25 mouse cellular contexts compared by ENCODE assay signal in the genomic region with DNA sequence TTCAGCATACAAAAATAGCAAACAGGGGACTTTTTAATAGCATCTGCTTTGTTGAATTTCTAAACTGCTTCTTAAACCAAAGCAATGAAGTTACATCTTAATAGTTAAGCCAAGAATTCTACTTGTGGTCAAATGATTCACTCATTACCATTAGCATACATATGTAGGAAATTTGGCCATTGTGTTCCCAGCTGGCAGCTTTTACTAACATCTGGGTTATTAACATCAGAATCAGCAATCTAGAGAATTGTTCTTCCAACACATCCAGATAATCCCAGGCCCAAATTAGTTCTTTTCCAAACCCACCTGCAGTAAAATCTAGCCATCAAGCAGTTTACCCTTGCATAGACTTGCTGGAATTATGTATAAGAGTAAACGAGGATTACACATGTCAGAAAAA.
DNase-seq lines count a peak whose midpoint lies in the region; ATAC-seq and TF ChIP-seq lines count a peak whose summit lies in the region.
"Had no signal": no experiment of that assay in that cellular context is flagged by ENCODE, and none has a peak within 500 bp of the region (broad histone marks: within the 10 kb centered on the region; RNA-seq: fewer than 3 reads in every experiment).

No protein-coding gene starts in this region.

- H3K4me1 ChIP-seq in forebrain, embryonic 13.5 days = no peaks in the 10 kb centered on the region
- no peaks in the 10 kb centered on the region for H3K4me1 ChIP-seq in forebrain, embryonic 10.5 days
- H3K4me1 ChIP-seq in forebrain, embryonic 16.5 days (replicated peaks; ENCODE audit: control insufficient read depth, insufficient read depth, low read length) = no peaks in the 10 kb centered on the region
- H3K4me1 ChIP-seq in forebrain, embryonic 15.5 days = no peaks in the 10 kb centered on the region
- H3K4me1 ChIP-seq: embryonic facial prominence, embryonic 13.5 days; embryonic facial prominence, embryonic 15.5 days had no signal

- WGBS in forebrain, embryonic 13.5 days = 67% methylated on average over 1 of the region's 1 CpGs
- 76% methylated on average over 1 of the region's 1 CpGs for WGBS in forebrain, embryonic 10.5 days
- WGBS in forebrain, embryonic 16.5 days = 61% methylated on average over 1 of the region's 1 CpGs
- 67% methylated on average over 1 of the region's 1 CpGs for WGBS in forebrain, embryonic 15.5 days

- no peaks in the 10 kb centered on the region for H3K9me3 ChIP-seq in forebrain, embryonic 13.5 days (replicated peaks)
- no peaks in the 10 kb centered on the region for H3K9me3 ChIP-seq in forebrain, embryonic 10.5 days
- H3K9me3 ChIP-seq in forebrain, embryonic 16.5 days (ENCODE audit: control insufficient read depth, low read length) = no peaks in the 10 kb centered on the region
- no peaks in the 10 kb centered on the region for H3K9me3 ChIP-seq in forebrain, embryonic 15.5 days
- H3K9me3 ChIP-seq: embryonic facial prominence, embryonic 13.5 days; embryonic facial prominence, embryonic 15.5 days; G1E had no signal

- no peak overlapping the region for H3K4me3 ChIP-seq in forebrain, embryonic 13.5 days
- no peak overlapping the region for H3K4me3 ChIP-seq in forebrain, embryonic 10.5 days
- no peak overlapping the region for H3K4me3 ChIP-seq in forebrain, embryonic 16.5 days (replicated peaks; ENCODE audit: low read length)
- H3K4me3 ChIP-seq in forebrain, embryonic 15.5 days = no peak overlapping the region
- no peak overlapping the region for H3K4me3 ChIP-seq in layer of hippocampus, adult 2 months
- H3K4me3 ChIP-seq: embryonic facial prominence, embryonic 13.5 days; embryonic facial prominence, embryonic 15.5 days; erythroblast, embryonic 14.5 days had no signal

- no peak overlapping the region for H3K9ac ChIP-seq in forebrain, embryonic 13.5 days
- no peak overlapping the region for H3K9ac ChIP-seq in forebrain, embryonic 16.5 days (replicated peaks; ENCODE audit: low read depth, low read length)
- no peak overlapping the region for H3K9ac ChIP-seq in forebrain, embryonic 15.5 days (replicated peaks)
- H3K9ac ChIP-seq: embryonic facial prominence, embryonic 13.5 days; embryonic facial prominence, embryonic 15.5 days had no signal

- peak; percentile 33; the same call in 1 of the 2 replicates for ATAC-seq in forebrain, embryonic 13.5 days
- ATAC-seq in forebrain, embryonic 16.5 days = peak; percentile 38; the same call in 1 of the 2 replicates
- ATAC-seq in forebrain, embryonic 15.5 days (replicated peaks) = no peak
- ATAC-seq: activated CD4-positive, CD25-positive, alpha-beta regulatory T cell, adult 4 months; CD4-positive, CD25-positive, alpha-beta regulatory T cell, adult 4 months; Patski had no signal

- no peak for DNase-seq in forebrain, embryonic 10.5 days (ENCODE audit: extremely low spot score, low spot score)
- DNase-seq in layer of hippocampus, adult 9-11 months = peak; percentile 2
- DNase-seq in layer of hippocampus, adult 2 months (ENCODE audit: low spot score in 2 of 2) = no peak
- no peak for DNase-seq in cerebellum, postnatal 14 days
- DNase-seq: adrenal gland, adult 8-10 months; adrenal gland, postnatal 14 days; adrenal gland, postnatal 36 days; B cell, adult 2 months; cerebellum, adult 11-12 months; cerebellum, adult 2 months; cerebellum, adult 9-10 months; cerebellum, postnatal 10 days; cerebellum, postnatal 36 days; embryo, embryonic 11 days had no signal

- no peak overlapping the region for H3K4me2 ChIP-seq in forebrain, embryonic 13.5 days
- H3K4me2 ChIP-seq in forebrain, embryonic 16.5 days (ENCODE audit: low read length) = no peak overlapping the region
- H3K4me2 ChIP-seq in forebrain, embryonic 15.5 days (replicated peaks) = no peak overlapping the region
- H3K4me2 ChIP-seq: embryonic facial prominence, embryonic 13.5 days; embryonic facial prominence, embryonic 15.5 days had no signal

- no peak overlapping the region for H3K27ac ChIP-seq in forebrain, embryonic 13.5 days
- H3K27ac ChIP-seq in forebrain, embryonic 10.5 days = no peak overlapping the region
- H3K27ac ChIP-seq in forebrain, embryonic 16.5 days (ENCODE audit: low read length) = no peak overlapping the region
- no peak overlapping the region for H3K27ac ChIP-seq in forebrain, embryonic 15.5 days (replicated peaks)
- H3K27ac ChIP-seq in layer of hippocampus, adult 2 months = no peak overlapping the region
- H3K27ac ChIP-seq: embryonic facial prominence, embryonic 13.5 days; embryonic facial prominence, embryonic 15.5 days had no signal

- H3K36me3 ChIP-seq in forebrain, embryonic 13.5 days (ENCODE audit: poor library complexity, severe bottlenecking) = no peaks in the 10 kb centered on the region
- H3K36me3 ChIP-seq in forebrain, embryonic 10.5 days (replicated peaks) = no peaks in the 10 kb centered on the region
- no peaks in the 10 kb centered on the region for H3K36me3 ChIP-seq in forebrain, embryonic 16.5 days (ENCODE audit: control insufficient read depth, insufficient read depth)
- no peaks in the 10 kb centered on the region for H3K36me3 ChIP-seq in forebrain, embryonic 15.5 days
- H3K36me3 ChIP-seq: embryonic facial prominence, embryonic 13.5 days; embryonic facial prominence, embryonic 15.5 days; G1E had no signal

- no peak for TF ChIP-seq CTCF in layer of hippocampus, adult 2 months (conservative IDR thresholded peaks at IDR 0.05)

- H3K27me3 ChIP-seq in forebrain, embryonic 13.5 days = no peaks in the 10 kb centered on the region
- H3K27me3 ChIP-seq in forebrain, embryonic 10.5 days (ENCODE audit: poor library complexity, severe bottlenecking) = no peaks in the 10 kb centered on the region
- H3K27me3 ChIP-seq in forebrain, embryonic 16.5 days (replicated peaks; ENCODE audit: control insufficient read depth, insufficient read depth, low read length) = no peaks in the 10 kb centered on the region
- no peaks in the 10 kb centered on the region for H3K27me3 ChIP-seq in forebrain, embryonic 15.5 days
- H3K27me3 ChIP-seq: CH12.LX; embryonic facial prominence, embryonic 13.5 days; embryonic facial prominence, embryonic 15.5 days; Patski had no signal
